Mouse (Mus musculus): Measurements from ENCODE around the gene Slco1b2. TPM values are rescaled to one million over a fixed set of nuclear protein-coding genes. Genes with fewer than 3 reads are reported as not detected.

The Slco1b2 gene
- polyA plus RNA-seq, 1 experiment from 2014 or later, result 3.1 TPM

- Histone ChIP-seq H3K27ac (replicated peaks) (no peak overlapping the region), H3K27me3 (no peaks in the 10 kb centered on the region), H3K36me3 (replicated peaks) (no peaks in the 10 kb centered on the region), H3K9me3 (replicated peaks) (no peaks in the 10 kb centered on the region), H3K4me2 (no peak overlapping the region), H3K4me1 (replicated peaks) (no peaks in the 10 kb centered on the region), H3K9ac (no peak overlapping the region), H3K4me3 (replicated peaks) (no peak overlapping the region)
- 37% methylated on average over 2 of the region's 2 CpGs for WGBS (ENCODE audit: insufficient replicate concordance)
- no peak for ATAC-seq (ENCODE audit: insufficient read depth)
Measured at GRCm38 (mm10) chr6:141635250-141635649, 5.9 kb downstream of the Slco1b2 start.

DNA sequence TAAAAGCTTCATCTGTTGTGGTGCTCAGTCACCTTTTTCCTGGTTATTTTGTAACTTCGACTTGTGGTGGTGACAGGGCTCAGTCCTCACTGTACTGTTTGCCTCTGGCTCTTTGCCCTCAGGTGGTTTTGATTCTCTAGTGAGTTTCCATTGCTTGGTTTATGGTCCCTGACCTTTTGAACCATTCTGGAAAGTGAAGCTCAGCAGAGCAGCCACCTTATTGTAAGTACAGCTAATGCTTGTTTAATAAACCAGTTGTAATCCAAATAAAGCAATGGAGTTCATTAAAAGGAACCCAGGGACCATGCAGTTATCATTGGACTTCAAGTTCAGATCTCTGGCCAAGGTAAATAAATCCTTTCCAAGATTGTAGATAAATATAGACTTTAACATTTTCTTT, 11.3 kb downstream of the Slco1b2 start:
- H3K4me3 ChIP-seq (replicated peaks), result no peak overlapping the region
- H3K27me3 ChIP-seq, result no peaks in the 10 kb centered on the region
- H3K9ac ChIP-seq, result no peak overlapping the region
- peak; percentile 34; the same call in 1 of the 2 replicates for ATAC-seq (ENCODE audit: insufficient read depth)
- no peak overlapping the region for H3K27ac ChIP-seq (replicated peaks)
- H3K4me2 ChIP-seq, result no peak overlapping the region
- H3K9me3 ChIP-seq (replicated peaks), result no peaks in the 10 kb centered on the region
- H3K36me3 ChIP-seq (replicated peaks), result no peaks in the 10 kb centered on the region
- H3K4me1 ChIP-seq (replicated peaks), result no peaks in the 10 kb centered on the region
- 30% methylated on average over 1 of the region's 1 CpGs for WGBS (ENCODE audit: insufficient replicate concordance)

DNA sequence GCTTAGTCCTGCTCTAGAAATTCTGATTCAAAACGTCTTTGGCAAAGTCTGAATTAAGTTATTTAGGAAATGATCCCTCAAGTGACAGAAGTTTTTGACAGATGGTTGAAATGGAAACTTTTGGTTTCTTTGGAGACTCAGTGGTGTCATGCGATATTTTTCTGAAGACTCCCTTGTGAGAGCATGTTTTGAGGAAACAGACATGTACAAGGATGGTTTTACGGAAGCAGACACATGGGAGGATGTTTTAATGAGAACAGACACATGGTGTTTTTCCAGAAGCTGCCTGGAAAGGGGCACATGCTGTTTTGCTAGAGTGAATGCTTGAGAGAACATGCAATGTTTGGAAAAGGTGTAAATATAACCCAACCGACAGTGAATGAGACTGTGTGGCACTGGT, 57.7 kb downstream of the Slco1b2 start:
- Histone ChIP-seq H3K4me2 (no peak overlapping the region), H3K36me3 (replicated peaks) (no peaks in the 10 kb centered on the region), H3K4me1 (replicated peaks) (no peaks in the 10 kb centered on the region), H3K4me3 (replicated peaks) (no peak overlapping the region), H3K27me3 (no peaks in the 10 kb centered on the region), H3K9ac (no peak overlapping the region), H3K9me3 (replicated peaks) (no peaks in the 10 kb centered on the region), H3K27ac (replicated peaks) (no peak overlapping the region)
- WGBS (ENCODE audit: insufficient replicate concordance), result 60% methylated on average over 4 of the region's 4 CpGs
- no peak for ATAC-seq (ENCODE audit: insufficient read depth)

- no peak for ATAC-seq (ENCODE audit: insufficient read depth)
- Histone ChIP-seq H3K4me1 (replicated peaks) (no peaks in the 10 kb centered on the region), H3K27me3 (no peaks in the 10 kb centered on the region), H3K36me3 (replicated peaks) (no peaks in the 10 kb centered on the region), H3K9ac (no peak overlapping the region), H3K9me3 (replicated peaks) (no peaks in the 10 kb centered on the region), H3K4me3 (replicated peaks) (no peak overlapping the region), H3K4me2 (no peak overlapping the region), H3K27ac (replicated peaks) (no peak overlapping the region)
Measured at GRCm38 (mm10) chr6:141691246-141691645, 61.9 kb downstream of the Slco1b2 start.

Other genes with a start within 250 kb of the Slco1b2 start
- gene Slco1c1, start 105.2 kb upstream of the Slco1b2 start, polyA plus RNA-seq (2015; fragmentation: Nextera tagmentation; extraction: Ambion mirVana), result not detected in 2 replicates
- gene Gm5724, start 144.3 kb downstream of the Slco1b2 start, polyA plus RNA-seq (2015; fragmentation: Nextera tagmentation; extraction: Ambion mirVana), result not detected in 2 replicates
- not detected in 2 replicates for gene Slco1a4, start 226.7 kb downstream of the Slco1b2 start, polyA plus RNA-seq (2015; fragmentation: Nextera tagmentation; extraction: Ambion mirVana)

Measured in liver, embryonic 15.5 days (tissue).